Mouse (Mus musculus) cerebellum, adult 9-11 months (tissue): ENCODE measurements around the gene Igdcc3.

Source experiments
- DNase-seq: peaks from one replicate; pipeline ENCODE4 v3.0.0; 2022

Igdcc3 gene

GRCm38 (mm10) chr9:65141306-65141975, 452 bp downstream of the Igdcc3 start:
- no peak for DNase-seq

- no peak for DNase-seq
These were observed 958 bp downstream of the Igdcc3 start for GRCm38 (mm10) chr9:65141976-65142318.

DNA sequence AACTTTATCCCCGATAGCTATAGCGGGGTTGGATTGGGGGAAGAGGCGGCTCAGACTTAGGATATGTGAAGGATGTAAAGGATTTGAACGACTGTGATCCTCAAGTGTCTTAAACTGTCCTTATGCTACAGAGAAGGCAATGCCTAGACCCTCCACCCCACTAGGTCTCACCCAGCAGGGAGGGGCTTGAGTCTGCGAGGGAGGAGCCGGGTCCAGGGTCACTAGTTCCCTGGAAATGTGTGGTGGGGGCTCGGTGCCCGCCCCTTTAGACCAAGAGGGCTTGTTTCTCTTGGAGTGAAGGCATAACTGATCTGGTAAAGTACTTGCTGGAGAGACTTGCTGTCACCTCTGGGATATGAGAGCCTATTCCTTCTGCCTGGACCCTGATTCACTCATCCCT, 1.4 kb downstream of the Igdcc3 start:
- DNase-seq, result no peak

GRCm38 (mm10) chr9:65146001-65146400, 5.0 kb downstream of the Igdcc3 start:
- no peak for DNase-seq

DNA sequence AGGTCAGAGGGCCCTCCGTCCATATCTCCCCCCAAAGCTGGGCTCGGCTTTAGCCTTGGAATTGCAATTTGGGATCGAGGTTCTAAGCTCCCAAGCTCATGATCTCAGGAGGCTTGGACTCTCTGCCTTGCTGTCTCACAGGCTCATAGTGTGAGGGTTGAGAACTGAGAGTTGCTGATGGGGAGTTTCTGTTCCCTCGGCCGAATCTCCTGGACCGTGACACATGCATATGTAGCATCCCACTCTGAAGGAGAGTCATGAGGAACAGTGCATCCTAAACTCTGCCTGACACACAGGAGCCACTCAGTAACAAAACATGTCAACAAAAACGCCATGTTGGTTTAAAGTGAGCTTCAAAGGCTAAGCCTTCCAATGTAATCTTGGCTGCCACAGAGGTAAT, 7.5 kb downstream of the Igdcc3 start:
- DNase-seq, result no peak

DNA sequence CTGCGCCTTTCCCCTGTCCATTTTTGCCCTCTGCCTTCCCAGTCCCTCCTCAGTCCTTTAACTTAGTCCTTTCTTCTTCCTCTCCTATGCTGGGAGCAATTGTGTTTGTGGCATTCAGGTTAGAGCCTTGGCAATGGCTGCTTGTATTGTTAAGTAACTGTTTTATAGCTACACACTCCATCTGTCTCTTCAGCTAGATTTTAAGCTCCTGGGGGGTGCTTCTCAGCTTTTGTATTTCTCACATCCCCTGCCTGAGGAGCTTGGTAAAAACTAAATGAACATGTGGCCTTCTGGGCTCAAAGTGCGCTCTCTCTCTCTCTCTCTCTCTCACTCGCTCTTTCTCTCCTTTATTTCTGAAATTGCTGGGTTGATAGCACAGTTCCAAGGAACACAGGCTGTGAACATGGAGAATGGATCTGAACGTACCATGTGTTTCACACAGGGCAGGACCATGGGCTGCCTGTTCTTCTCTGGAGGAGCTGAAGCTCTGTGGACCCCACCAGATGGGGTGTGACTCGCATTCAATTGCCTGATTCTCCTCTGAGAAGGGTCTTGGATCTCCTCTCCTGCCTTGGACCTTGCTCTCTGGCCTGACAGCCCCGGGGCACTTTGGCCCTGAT, 11.8 kb downstream of the Igdcc3 start:
- no peak for DNase-seq

GRCm38 (mm10) chr9:65153331-65153711, 12.3 kb downstream of the Igdcc3 start:
- no peak for DNase-seq

DNA sequence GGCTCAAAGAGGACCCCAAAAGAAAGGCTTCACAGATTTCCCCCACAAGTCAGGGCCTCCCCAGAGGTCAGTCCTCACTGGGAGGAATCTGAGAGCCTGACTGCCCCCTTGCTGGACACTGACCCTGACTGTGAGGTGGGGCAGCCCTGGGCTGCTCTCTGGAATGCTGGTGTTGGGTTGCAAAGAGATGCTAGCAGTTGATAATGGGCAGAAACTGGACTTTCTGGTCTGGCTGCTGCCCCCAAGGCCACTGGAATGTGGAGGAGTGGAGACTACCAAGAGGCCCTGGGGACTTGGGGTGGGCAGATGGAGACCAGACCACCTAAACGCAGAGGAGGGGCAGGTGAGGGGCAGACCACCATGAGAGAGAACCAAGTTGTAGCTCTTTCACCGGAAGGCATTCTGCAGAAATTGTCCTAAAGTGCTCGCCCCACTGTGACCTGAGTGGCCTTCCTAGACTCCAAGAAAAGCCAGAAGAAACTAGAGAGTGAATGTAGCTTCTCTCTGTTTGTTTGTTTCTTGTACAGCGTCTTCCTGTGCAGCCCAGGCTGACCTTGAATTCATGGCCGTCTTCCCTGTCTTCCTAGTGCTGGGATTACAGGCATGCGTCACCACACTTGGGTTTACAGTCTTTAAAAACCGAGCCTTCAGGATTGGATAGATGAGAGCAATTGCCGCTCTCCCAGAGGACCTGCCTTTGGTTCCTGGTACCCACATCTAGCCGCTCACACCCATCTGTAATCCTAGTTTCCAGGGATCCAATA, 13.9 kb downstream of the Igdcc3 start:
- no peak for DNase-seq

GRCm38 (mm10) chr9:65156604-65157003, 15.6 kb downstream of the Igdcc3 start:
- no peak for DNase-seq

- DNase-seq, result no peak
These were observed 16.6 kb downstream of the Igdcc3 start for GRCm38 (mm10) chr9:65157631-65158030.

DNA sequence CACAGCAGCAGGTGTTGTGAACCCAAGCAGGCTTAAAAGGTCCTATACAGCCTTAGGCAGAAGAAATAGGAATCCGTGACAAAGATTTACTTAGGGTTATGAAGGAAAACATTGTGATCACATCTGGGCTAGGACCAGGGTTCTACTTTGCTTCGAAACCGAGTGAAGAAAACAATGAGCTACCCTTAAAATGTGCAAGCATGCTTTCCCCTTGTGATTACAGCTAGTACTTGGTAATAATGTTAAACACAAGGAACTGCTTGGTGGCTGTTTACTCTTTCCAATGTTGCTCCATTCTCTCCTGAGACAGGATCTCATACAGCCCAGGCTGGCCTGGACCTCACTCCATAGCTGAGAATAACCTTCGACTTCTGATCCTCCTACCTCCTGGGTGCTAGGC, 20.2 kb downstream of the Igdcc3 start:
- DNase-seq, result no peak

GRCm38 (mm10) chr9:65161881-65162280, 20.9 kb downstream of the Igdcc3 start:
- DNase-seq, result no peak

- DNase-seq, result no peak
These were observed 22.0 kb downstream of the Igdcc3 start for GRCm38 (mm10) chr9:65162711-65163639.

GRCm38 (mm10) chr9:65164870-65165269, 23.9 kb downstream of the Igdcc3 start:
- DNase-seq, result no peak

DNA sequence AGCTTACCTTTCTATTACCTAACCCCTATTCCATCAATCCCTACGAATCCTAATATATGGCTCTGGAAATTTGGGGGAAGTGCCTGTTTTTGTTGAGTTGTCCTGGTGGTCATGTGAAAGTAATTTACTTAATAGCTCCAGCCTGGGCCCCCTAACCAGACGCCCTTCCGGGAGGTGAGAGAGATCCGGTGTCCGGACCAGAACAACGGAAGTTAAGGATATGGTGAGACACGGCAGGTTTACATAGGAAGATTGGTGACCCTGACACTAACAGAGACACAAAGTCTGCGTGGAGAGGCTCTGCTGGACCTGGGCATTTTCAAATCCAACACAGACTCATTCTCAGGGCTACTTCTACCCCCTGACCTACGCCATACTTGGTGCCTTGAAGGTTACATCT, 25.4 kb downstream of the Igdcc3 start:
- DNase-seq, result no peak

GRCm38 (mm10) chr9:65168534-65168933, 27.5 kb downstream of the Igdcc3 start:
- DNase-seq, result no peak

DNA sequence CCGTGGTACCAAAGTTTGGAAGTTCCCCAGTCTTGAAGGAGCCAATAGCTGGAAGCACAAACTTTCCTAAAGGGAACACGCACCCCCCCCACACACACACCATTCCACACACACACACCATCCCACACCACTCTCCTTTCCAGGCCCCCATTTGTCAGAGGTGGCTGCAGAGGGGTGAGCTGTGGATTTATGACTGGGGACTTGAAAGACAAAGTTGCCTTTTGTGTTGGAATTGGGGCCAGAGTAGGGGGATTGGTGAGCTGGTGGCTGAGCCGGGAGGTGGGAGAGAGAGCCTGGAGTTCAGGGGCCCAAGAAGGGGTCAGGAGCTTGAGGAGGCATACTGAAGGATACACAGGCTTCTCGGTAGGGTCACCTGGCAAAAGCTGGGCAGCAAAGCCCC, 28.0 kb downstream of the Igdcc3 start:
- DNase-seq, result no peak

GRCm38 (mm10) chr9:65172654-65173053, 31.7 kb downstream of the Igdcc3 start:
- no peak for DNase-seq

GRCm38 (mm10) chr9:65175234-65175938, 34.4 kb downstream of the Igdcc3 start:
- DNase-seq, result no peak

GRCm38 (mm10) chr9:65175939-65176871, 35.2 kb downstream of the Igdcc3 start:
- no peak for DNase-seq

GRCm38 (mm10) chr9:65177497-65177896, 36.5 kb downstream of the Igdcc3 start:
- DNase-seq, result no peak
